Mouse (Mus musculus) C2C12 (cell line): ENCODE data around the gene Sprr2d.

Experiments used
- CTCF ChIP-seq: IDR thresholded peaks from one replicate; pipeline ENCODE4 v1.5.1; 2011; ENCODE audit not compliant: control insufficient read depth, insufficient read depth, insufficient read length
- MAX ChIP-seq: IDR thresholded peaks from one replicate; pipeline ENCODE4 v1.6.1; 2011; ENCODE audit warnings: mild to moderate bottlenecking, control low read depth
- MYOD1 ChIP-seq: IDR thresholded peaks from one replicate; pipeline ENCODE4 v1.6.1; 2011; ENCODE audit warnings: low read depth; ENCODE audit not compliant: control insufficient read depth, insufficient read length
- USF1 ChIP-seq: IDR thresholded peaks from one replicate; pipeline ENCODE4 v1.6.1; 2011; ENCODE audit warnings: low read depth, mild to moderate bottlenecking, control low read depth, moderate library complexity

DNA sequence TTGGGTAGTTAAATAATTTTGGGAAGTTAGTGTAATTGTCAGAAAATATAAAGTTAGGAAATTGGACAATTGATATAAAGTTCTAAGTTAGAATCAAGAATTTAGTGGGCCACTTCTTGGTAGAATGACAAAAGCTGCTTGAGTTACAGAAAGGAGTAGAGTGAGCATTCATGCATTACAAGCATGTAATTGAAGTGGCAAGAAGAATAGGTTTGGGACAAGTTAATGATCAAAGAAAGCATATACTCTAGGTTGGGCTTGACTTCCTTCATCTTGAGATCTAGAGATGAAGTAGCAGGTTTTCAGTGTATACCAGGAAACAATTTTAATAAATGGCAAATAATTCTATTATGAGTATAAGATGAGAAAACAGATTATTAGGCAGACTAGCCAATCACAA lies 22.7 kb downstream of the Sprr2d start:
- TF ChIP-seq CTCF (no peak), MYOD1 (no peak), MAX (no peak), USF1 (no peak)
